Mouse (Mus musculus): Measurements from ENCODE around the gene Tead4.

GRCm38 (mm10) chr6:128178681-128179080, 121.9 kb downstream of the Tead4 start:
- no peak for TF ChIP-seq CTCF (IDR thresholded peaks at IDR 0.05)
- TF ChIP-seq EP300 (IDR thresholded peaks at IDR 0.05) = no peak
